Mouse (Mus musculus) small intestine, adult 10 weeks (tissue): ENCODE data around the gene Mafk. TPM values are rescaled to one million over a fixed set of nuclear protein-coding genes. Genes with fewer than 3 reads are reported as not detected.

Experiments
- polyA plus RNA-seq: library from polyadenylated mRNA; stranded (reverse); fragments of 350-450 nt; fragmentation: Illumina TruSeq; extraction: RNeasy Lipid Tissue Mini Kit (QIAGEN cat#74804); gene quantifications from one replicate; pipeline ENCODE4 v1.2.3, GENCODE M21; 2014; ENCODE audit warnings: low replicate concordance

Gene Mafk
- 9.1 TPM for polyA plus RNA-seq

GRCm38 (mm10) chr5:139791227-139792158 is at the start of gene Mafk:
Gene Mafk (plus strand): TSS chr5:139791513.

GRCm38 (mm10) chr5:139775216-139775926 is 15.9 kb upstream of the Mafk start, which contains the start of gene Ints1:
Gene Ints1 (minus strand): TSS chr5:139775674.

DNA sequence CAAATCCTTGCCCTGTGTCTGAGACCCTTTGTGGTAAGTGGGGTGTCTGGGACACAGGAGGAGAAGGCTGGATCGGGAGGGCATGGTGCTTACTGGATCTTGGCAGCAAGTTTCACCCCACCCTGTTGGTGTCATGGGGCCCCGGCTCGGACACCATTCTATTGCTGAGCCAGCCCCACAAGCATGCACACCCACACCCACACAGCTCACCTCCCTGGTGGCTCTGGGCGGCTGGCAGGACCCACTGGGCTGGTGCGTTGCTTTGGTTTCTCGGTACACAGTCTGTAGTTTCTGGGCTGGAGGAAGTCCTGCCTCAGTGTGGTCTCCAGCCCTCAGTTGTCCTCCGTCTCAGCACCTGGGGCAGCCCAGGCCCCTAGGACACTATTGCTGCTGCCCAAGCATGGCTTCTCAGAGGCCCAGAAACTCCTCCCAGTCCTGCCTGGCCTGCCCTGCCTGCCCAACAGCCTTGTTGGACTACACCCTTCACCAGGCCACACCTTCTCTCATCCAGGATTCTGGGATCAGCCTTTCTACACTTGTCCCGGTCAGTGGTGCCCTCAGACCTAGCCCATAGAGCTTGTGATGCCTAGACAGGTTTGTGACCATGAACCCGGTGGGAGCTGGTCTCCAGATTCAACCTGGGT is 28.3 kb downstream of the Mafk start, which contains the start of gene Tmem184a:
Gene Tmem184a (minus strand): TSS at position 380 of the 644 bp plus-strand sequence.

GRCm38 (mm10) chr5:139826357-139827055 is 35.2 kb downstream of the Mafk start, which contains the start of the genes Gm26938 and Psmg3:
Gene Gm26938 (minus strand): TSS chr5:139826407.
Gene Psmg3 (minus strand): TSS chr5:139826885.

Other genes with a start within 250 kb of the Mafk start
- gene Uncx, start 248.0 kb upstream of the Mafk start, polyA plus RNA-seq = not detected
- 0.41 TPM for gene Micall2, start 55.2 kb upstream of the Mafk start, polyA plus RNA-seq
- gene Ints1, start 15.8 kb upstream of the Mafk start, polyA plus RNA-seq = 0.37 TPM
- gene Tmem184a, start 28.4 kb downstream of the Mafk start, polyA plus RNA-seq = 2.1 TPM
- not detected for gene Gm26938, start 34.9 kb downstream of the Mafk start, polyA plus RNA-seq
- gene Psmg3, start 35.4 kb downstream of the Mafk start, polyA plus RNA-seq = not detected
- not detected for gene Elfn1, start 116.4 kb downstream of the Mafk start, polyA plus RNA-seq